Mouse (Mus musculus): ENCODE data around the gene Stk24. TPM values are rescaled to one million over a fixed set of nuclear protein-coding genes. Genes with fewer than 3 reads are reported as not detected.

The Stk24 gene
- polyA plus RNA-seq, 1 experiment from 2014 or later, result 35.1 TPM

GRCm38 (mm10) chr14:121247287-121247686 lies 132.5 kb downstream of the Stk24 start:
- peak; percentile 89 for ATAC-seq (ENCODE audit: low FRiP score, low read depth)
- 13% methylated on average over 7 of the region's 7 CpGs for WGBS

DNA sequence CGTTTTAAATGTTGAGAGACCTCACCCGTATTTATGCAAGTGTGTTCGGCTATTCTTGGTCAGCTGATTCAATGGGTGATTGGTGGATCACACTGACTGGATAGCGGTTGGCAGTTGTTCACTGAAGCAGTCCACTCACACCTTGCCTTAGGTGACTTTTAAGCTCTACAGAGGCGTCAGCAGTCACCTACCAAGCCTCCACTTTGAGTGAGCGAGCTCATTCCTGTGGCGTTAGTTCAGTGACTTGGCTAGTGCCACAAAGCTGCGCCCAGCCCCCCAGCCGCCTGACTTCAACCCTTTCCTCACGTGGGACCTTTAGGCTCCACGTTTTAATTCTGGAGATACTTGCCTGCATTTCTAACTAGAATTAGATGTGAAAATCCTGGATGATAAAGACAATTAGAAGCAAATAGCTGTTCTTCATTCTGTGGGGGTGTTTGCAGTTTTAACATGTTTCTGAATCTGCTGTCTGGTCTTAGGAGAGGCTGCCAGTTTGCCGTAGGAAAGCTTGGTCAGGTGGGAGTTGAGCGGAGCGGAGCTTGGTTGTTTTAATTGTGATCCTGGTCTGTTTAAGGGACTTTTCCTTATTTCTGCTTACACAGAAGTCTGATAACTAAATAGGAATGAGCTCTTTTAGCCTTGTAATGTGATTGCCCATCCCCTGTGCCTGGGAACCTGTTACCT lies 133.6 kb downstream of the Stk24 start:
- Histone ChIP-seq H3K9me3 (no peaks in the 10 kb centered on the region), H3K4me3 (no peak overlapping the region), H3K27ac (peak overlapping the region; percentile 89; the same call in 1 of the 2 replicates), H3K4me1 (peaks cover 52% of the 10 kb centered on the region), H3K27me3 (no peaks in the 10 kb centered on the region), H3K36me3 (peaks cover 59% of the 10 kb centered on the region), H3K9ac (no peak overlapping the region; the same call in 1 of the 2 replicates), H3K4me2 (replicated peaks) (no peak overlapping the region; the same call in 1 of the 2 replicates)
- 58% methylated on average over 14 of the region's 14 CpGs for WGBS
- no peak for ATAC-seq (ENCODE audit: low FRiP score, low read depth)

More at GRCm38 (mm10) chr14:121247287-121247686, 132.5 kb downstream of the Stk24 start:
- no peak overlapping the region for H3K9ac ChIP-seq
- H3K4me1 ChIP-seq, result peaks cover 52% of the 10 kb centered on the region
- H3K4me2 ChIP-seq (replicated peaks), result 0 out of 2 replicates have a peak overlapping the region, but pooled peaks have one; percentile 30
- no peak overlapping the region for H3K4me3 ChIP-seq
- H3K36me3 ChIP-seq, result peaks cover 55% of the 10 kb centered on the region
- peak overlapping the region; percentile 89 for H3K27ac ChIP-seq
- no peaks in the 10 kb centered on the region for H3K27me3 ChIP-seq
- H3K9me3 ChIP-seq, result no peaks in the 10 kb centered on the region

GRCm38 (mm10) chr14:121244104-121244503 lies 135.7 kb downstream of the Stk24 start:
- no peaks in the 10 kb centered on the region for H3K27me3 ChIP-seq
- no peaks in the 10 kb centered on the region for H3K9me3 ChIP-seq
- H3K4me3 ChIP-seq, result no peak overlapping the region
- peaks cover 47% of the 10 kb centered on the region for H3K4me1 ChIP-seq
- H3K36me3 ChIP-seq, result peaks cover 58% of the 10 kb centered on the region
- no peak overlapping the region for H3K27ac ChIP-seq
- no peak for ATAC-seq (ENCODE audit: low FRiP score, low read depth)
- no peak overlapping the region for H3K4me2 ChIP-seq (replicated peaks)
- H3K9ac ChIP-seq, result no peak overlapping the region
- 92% methylated on average over 15 of the region's 15 CpGs for WGBS

- peaks cover 4% of the 10 kb centered on the region; the same call in 1 of the 2 replicates for H3K4me1 ChIP-seq
- H3K27ac ChIP-seq, result no peak overlapping the region
- no peak for ATAC-seq (ENCODE audit: low FRiP score, low read depth)
- WGBS, result 86% methylated on average over 8 of the region's 8 CpGs
- peaks cover 90% of the 10 kb centered on the region for H3K36me3 ChIP-seq
- no peak overlapping the region for H3K4me2 ChIP-seq (replicated peaks)
- H3K27me3 ChIP-seq, result no peaks in the 10 kb centered on the region
- no peak overlapping the region for H3K4me3 ChIP-seq
- H3K9me3 ChIP-seq, result no peaks in the 10 kb centered on the region
- H3K9ac ChIP-seq, result no peak overlapping the region
Observed at GRCm38 (mm10) chr14:121239386-121239785, 140.4 kb downstream of the Stk24 start.

GRCm38 (mm10) chr14:121238727-121239126 lies 141.1 kb downstream of the Stk24 start:
- Histone ChIP-seq H3K27ac (no peak overlapping the region), H3K9ac (no peak overlapping the region)
- ATAC-seq (ENCODE audit: low FRiP score, low read depth), result no peak

GRCm38 (mm10) chr14:121236736-121237135 lies 143.1 kb downstream of the Stk24 start:
- no peak overlapping the region for H3K4me3 ChIP-seq
- H3K9me3 ChIP-seq, result no peaks in the 10 kb centered on the region
- 95% methylated on average over 4 of the region's 4 CpGs for WGBS
- H3K4me2 ChIP-seq (replicated peaks), result no peak overlapping the region
- ATAC-seq (ENCODE audit: low FRiP score, low read depth), result no peak
- H3K4me1 ChIP-seq, result no peaks in the 10 kb centered on the region
- no peak overlapping the region for H3K9ac ChIP-seq
- H3K27ac ChIP-seq, result no peak overlapping the region
- no peaks in the 10 kb centered on the region for H3K27me3 ChIP-seq
- H3K36me3 ChIP-seq, result peaks cover 90% of the 10 kb centered on the region

More at GRCm38 (mm10) chr14:121238727-121239126, 141.1 kb downstream of the Stk24 start:
- Histone ChIP-seq H3K36me3 (peaks cover 90% of the 10 kb centered on the region), H3K9me3 (no peaks in the 10 kb centered on the region), H3K4me1 (no peaks in the 10 kb centered on the region), H3K27me3 (no peaks in the 10 kb centered on the region), H3K4me2 (replicated peaks) (no peak overlapping the region), H3K4me3 (no peak overlapping the region)
- 93% methylated on average over 10 of the region's 10 CpGs for WGBS

Other genes starting within 250 kb of the Stk24 start
- not detected in 2 replicates for gene Slc15a1, start 125.2 kb upstream of the Stk24 start, polyA plus RNA-seq (2015; fragmentation: Nextera tagmentation; extraction: Ambion mirVana)

All from limb, embryonic 13.5 days (tissue).